Mouse (Mus musculus): ENCODE measurements around the gene Kif5c. TPM values are rescaled to one million over a fixed set of nuclear protein-coding genes. Genes with fewer than 3 reads are reported as not detected.

Kif5c gene
- polyA plus RNA-seq, 1 experiment from 2014 or later: 1.1 TPM

GRCm38 (mm10) chr2:49805736-49806371, 186.8 kb downstream of the Kif5c start:
- Histone ChIP-seq H3K4me1 (ENCODE audit: control insufficient read depth in 2 of 2, insufficient read depth in 2 of 2, low read length in 2 of 2) (peaks cover 5 to 7% of the 10 kb centered on the region in 2 experiments; a peak in 3 of 4 replicates), H3K27ac (replicated peaks in 1 of 2; ENCODE audit: control insufficient read depth in 1 of 2, insufficient read depth in 1 of 2, low read depth in 2 of 2, low read length in 2 of 2) (no peak overlapping the region), H3K9me3 (ENCODE audit: control insufficient read depth, low read length) (no peaks in the 10 kb centered on the region), H3K36me3 (ENCODE audit: control insufficient read depth, insufficient read depth, low read length) (no peaks in the 10 kb centered on the region), H3K27me3 (ENCODE audit: control insufficient read depth, insufficient read depth, low read length) (no peaks in the 10 kb centered on the region), H3K4me3 (ENCODE audit: control insufficient read depth in 1 of 2, insufficient read depth in 1 of 2, low read depth in 1 of 2, low read length in 2 of 2) (no peak overlapping the region), H3K9ac (ENCODE audit: low read length) (no peak overlapping the region), H3K4me2 (ENCODE audit: low read length) (no peak overlapping the region)
- ATAC-seq (ENCODE audit: insufficient number of reproducible peaks, insufficient read depth, low FRiP score, low read depth): no peak
- 74% methylated on average over 11 of the region's 11 CpGs for WGBS

- no peak overlapping the region for H3K4me3 ChIP-seq (ENCODE audit: control insufficient read depth in 1 of 2, insufficient read depth in 1 of 2, low read depth in 1 of 2, low read length in 2 of 2)
- no peak overlapping the region for H3K4me2 ChIP-seq (ENCODE audit: low read length)
- peaks cover 12 to 14% of the 10 kb centered on the region in 2 experiments for H3K4me1 ChIP-seq (ENCODE audit: control insufficient read depth in 2 of 2, insufficient read depth in 2 of 2, low read length in 2 of 2)
- H3K27ac ChIP-seq (replicated peaks in 1 of 2; ENCODE audit: control insufficient read depth in 1 of 2, insufficient read depth in 1 of 2, low read depth in 2 of 2, low read length in 2 of 2): no peak overlapping the region
- no peak for ATAC-seq (ENCODE audit: insufficient number of reproducible peaks, insufficient read depth, low FRiP score, low read depth)
- no peaks in the 10 kb centered on the region for H3K27me3 ChIP-seq (ENCODE audit: control insufficient read depth, insufficient read depth, low read length)
- no peaks in the 10 kb centered on the region for H3K9me3 ChIP-seq (ENCODE audit: control insufficient read depth, low read length)
- no peaks in the 10 kb centered on the region for H3K36me3 ChIP-seq (ENCODE audit: control insufficient read depth, insufficient read depth, low read length)
- H3K9ac ChIP-seq (ENCODE audit: low read length): no peak overlapping the region
- WGBS: 87% methylated on average over 6 of the region's 6 CpGs
These were observed 190.4 kb downstream of the Kif5c start for GRCm38 (mm10) chr2:49809496-49809895.

GRCm38 (mm10) chr2:49811420-49811819, 192.3 kb downstream of the Kif5c start:
- H3K27me3 ChIP-seq (ENCODE audit: control insufficient read depth, insufficient read depth, low read length): no peaks in the 10 kb centered on the region
- no peaks in the 10 kb centered on the region for H3K9me3 ChIP-seq (ENCODE audit: control insufficient read depth, low read length)
- no peak overlapping the region for H3K27ac ChIP-seq (replicated peaks in 1 of 2; ENCODE audit: control insufficient read depth in 1 of 2, insufficient read depth in 1 of 2, low read depth in 2 of 2, low read length in 2 of 2)
- WGBS: 31% methylated on average over 11 of the region's 11 CpGs
- H3K36me3 ChIP-seq (ENCODE audit: control insufficient read depth, insufficient read depth, low read length): no peaks in the 10 kb centered on the region
- H3K9ac ChIP-seq (ENCODE audit: low read length): no peak overlapping the region
- H3K4me1 ChIP-seq (ENCODE audit: control insufficient read depth in 2 of 2, insufficient read depth in 2 of 2, low read length in 2 of 2): peaks cover 8 to 9% of the 10 kb centered on the region in 2 experiments
- H3K4me3 ChIP-seq (ENCODE audit: control insufficient read depth in 1 of 2, insufficient read depth in 1 of 2, low read depth in 1 of 2, low read length in 2 of 2): no peak overlapping the region
- ATAC-seq (ENCODE audit: insufficient number of reproducible peaks, insufficient read depth, low FRiP score, low read depth): no peak
- H3K4me2 ChIP-seq (ENCODE audit: low read length): no peak overlapping the region

GRCm38 (mm10) chr2:49811871-49812363, 192.8 kb downstream of the Kif5c start:
- no peak overlapping the region for H3K4me3 ChIP-seq (ENCODE audit: control insufficient read depth in 1 of 2, insufficient read depth in 1 of 2, low read depth in 1 of 2, low read length in 2 of 2)
- H3K36me3 ChIP-seq (ENCODE audit: control insufficient read depth, insufficient read depth, low read length): no peaks in the 10 kb centered on the region
- H3K9me3 ChIP-seq (ENCODE audit: control insufficient read depth, low read length): no peaks in the 10 kb centered on the region
- no peak for ATAC-seq (ENCODE audit: insufficient number of reproducible peaks, insufficient read depth, low FRiP score, low read depth)
- H3K9ac ChIP-seq (ENCODE audit: low read length): no peak overlapping the region
- 20% methylated on average over 4 of the region's 4 CpGs for WGBS
- H3K27me3 ChIP-seq (ENCODE audit: control insufficient read depth, insufficient read depth, low read length): no peaks in the 10 kb centered on the region
- H3K27ac ChIP-seq (replicated peaks in 1 of 2; ENCODE audit: control insufficient read depth in 1 of 2, insufficient read depth in 1 of 2, low read depth in 2 of 2, low read length in 2 of 2): no peak overlapping the region
- peaks cover 6 to 8% of the 10 kb centered on the region in 2 experiments for H3K4me1 ChIP-seq (ENCODE audit: control insufficient read depth in 2 of 2, insufficient read depth in 2 of 2, low read length in 2 of 2)
- no peak overlapping the region for H3K4me2 ChIP-seq (ENCODE audit: low read length)

GRCm38 (mm10) chr2:49813151-49813550, 194.1 kb downstream of the Kif5c start:
- Histone ChIP-seq H3K4me2 (ENCODE audit: low read length) (no peak overlapping the region), H3K9me3 (ENCODE audit: control insufficient read depth, low read length) (no peaks in the 10 kb centered on the region), H3K27me3 (ENCODE audit: control insufficient read depth, insufficient read depth, low read length) (no peaks in the 10 kb centered on the region), H3K4me3 (ENCODE audit: control insufficient read depth in 1 of 2, insufficient read depth in 1 of 2, low read depth in 1 of 2, low read length in 2 of 2) (no peak overlapping the region), H3K27ac (replicated peaks in 1 of 2; ENCODE audit: control insufficient read depth in 1 of 2, insufficient read depth in 1 of 2, low read depth in 2 of 2, low read length in 2 of 2) (no peak overlapping the region), H3K36me3 (ENCODE audit: control insufficient read depth, insufficient read depth, low read length) (no peaks in the 10 kb centered on the region), H3K4me1 (ENCODE audit: control insufficient read depth in 2 of 2, insufficient read depth in 2 of 2, low read length in 2 of 2) (peaks cover 6 to 8% of the 10 kb centered on the region in 2 experiments), H3K9ac (ENCODE audit: low read length) (no peak overlapping the region)
- WGBS: 67% methylated on average over 4 of the region's 4 CpGs
- no peak for ATAC-seq (ENCODE audit: insufficient number of reproducible peaks, insufficient read depth, low FRiP score, low read depth)

- H3K4me2 ChIP-seq (ENCODE audit: low read length): no peak overlapping the region
- no peak overlapping the region for H3K4me3 ChIP-seq (ENCODE audit: control insufficient read depth in 1 of 2, insufficient read depth in 1 of 2, low read depth in 1 of 2, low read length in 2 of 2)
- no peak for ATAC-seq (ENCODE audit: insufficient number of reproducible peaks, insufficient read depth, low FRiP score, low read depth)
- H3K27me3 ChIP-seq (ENCODE audit: control insufficient read depth, insufficient read depth, low read length): no peaks in the 10 kb centered on the region
- WGBS: 63% methylated on average over 6 of the region's 6 CpGs
- peaks cover 6 to 8% of the 10 kb centered on the region in 2 experiments for H3K4me1 ChIP-seq (ENCODE audit: control insufficient read depth in 2 of 2, insufficient read depth in 2 of 2, low read length in 2 of 2)
- no peak overlapping the region for H3K9ac ChIP-seq (ENCODE audit: low read length)
- H3K27ac ChIP-seq (replicated peaks in 1 of 2; ENCODE audit: control insufficient read depth in 1 of 2, insufficient read depth in 1 of 2, low read depth in 2 of 2, low read length in 2 of 2): no peak overlapping the region
- no peaks in the 10 kb centered on the region for H3K9me3 ChIP-seq (ENCODE audit: control insufficient read depth, low read length)
- H3K36me3 ChIP-seq (ENCODE audit: control insufficient read depth, insufficient read depth, low read length): no peaks in the 10 kb centered on the region
These were observed 194.9 kb downstream of the Kif5c start for GRCm38 (mm10) chr2:49814011-49814410.

- H3K27ac ChIP-seq (replicated peaks in 1 of 2; ENCODE audit: control insufficient read depth in 1 of 2, insufficient read depth in 1 of 2, low read depth in 2 of 2, low read length in 2 of 2): no peak overlapping the region
- no peak for ATAC-seq (ENCODE audit: insufficient number of reproducible peaks, insufficient read depth, low FRiP score, low read depth)
- H3K36me3 ChIP-seq (ENCODE audit: control insufficient read depth, insufficient read depth, low read length): no peaks in the 10 kb centered on the region
- H3K27me3 ChIP-seq (ENCODE audit: control insufficient read depth, insufficient read depth, low read length): no peaks in the 10 kb centered on the region
- H3K4me1 ChIP-seq (ENCODE audit: control insufficient read depth in 2 of 2, insufficient read depth in 2 of 2, low read length in 2 of 2): peaks cover 6 to 8% of the 10 kb centered on the region in 2 experiments
- H3K4me2 ChIP-seq (ENCODE audit: low read length): no peak overlapping the region
- no peak overlapping the region for H3K9ac ChIP-seq (ENCODE audit: low read length)
- 51% methylated on average over 3 of the region's 3 CpGs for WGBS
- H3K4me3 ChIP-seq (ENCODE audit: control insufficient read depth in 1 of 2, insufficient read depth in 1 of 2, low read depth in 1 of 2, low read length in 2 of 2): no peak overlapping the region
- no peaks in the 10 kb centered on the region for H3K9me3 ChIP-seq (ENCODE audit: control insufficient read depth, low read length)
These were observed 196.7 kb downstream of the Kif5c start for GRCm38 (mm10) chr2:49815696-49816320.

Measured in heart, embryonic 14.5 days (tissue).